Mouse (Mus musculus) right cerebral cortex, postnatal 4 days (tissue): ENCODE measurements around the gene Fst.
A peak's percentile ranks its signal among the peaks of the same experiment; 100 is the strongest.

Experiments used
- DNase-seq: peaks from one replicate; pipeline ENCODE4 v3.0.0-alpha.2; 2022

Gene Fst

GRCm38 (mm10) chr13:114458886-114459700 is at the start of gene Fst:
Gene Fst, minus strand, starts transcription at chr13:114458951.
- peak; percentile 39 for DNase-seq

DNA sequence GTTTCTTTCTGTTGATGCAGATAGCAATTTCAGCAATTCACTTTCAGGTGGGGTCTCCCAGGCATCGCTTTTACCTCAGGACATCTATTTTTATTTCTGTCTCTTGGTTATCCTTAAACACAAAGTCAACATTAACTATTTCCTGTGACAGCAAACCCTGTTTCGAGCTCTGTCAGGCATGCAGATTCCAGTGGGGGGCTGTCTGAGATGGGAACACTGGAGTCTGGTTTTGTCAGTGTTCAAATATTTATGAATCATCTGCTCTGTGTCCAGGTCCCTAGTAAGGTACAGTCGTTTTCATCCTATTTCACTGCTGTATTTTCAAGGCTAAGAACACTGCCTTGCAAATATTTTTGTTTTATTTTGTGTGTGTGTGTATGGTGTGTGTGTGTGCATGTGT is 35.1 kb upstream of the Fst start:
- no peak for DNase-seq

DNA sequence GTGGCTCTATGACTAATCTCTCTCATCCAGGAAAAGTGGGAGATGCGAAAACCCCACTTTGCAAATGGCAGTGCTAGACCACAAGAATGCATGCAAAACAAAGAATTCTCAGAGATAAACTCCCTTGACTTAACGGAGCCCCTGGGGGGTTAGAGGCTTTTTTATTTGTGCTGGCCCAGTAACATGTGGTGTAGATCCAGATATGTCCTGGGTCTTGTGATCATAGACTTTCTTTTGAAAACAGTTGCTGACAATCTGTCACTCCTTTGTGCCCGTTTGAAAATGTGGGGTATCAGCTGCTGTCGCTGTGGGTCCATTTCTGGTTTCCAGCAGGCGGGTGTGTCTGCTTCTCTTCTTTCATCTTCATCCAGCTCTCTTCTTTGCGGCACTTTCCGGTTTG is 29.4 kb upstream of the Fst start:
- DNase-seq: no peak

- DNase-seq: no peak
Measured at GRCm38 (mm10) chr13:114478329-114478728, 19.6 kb upstream of the Fst start.

DNA sequence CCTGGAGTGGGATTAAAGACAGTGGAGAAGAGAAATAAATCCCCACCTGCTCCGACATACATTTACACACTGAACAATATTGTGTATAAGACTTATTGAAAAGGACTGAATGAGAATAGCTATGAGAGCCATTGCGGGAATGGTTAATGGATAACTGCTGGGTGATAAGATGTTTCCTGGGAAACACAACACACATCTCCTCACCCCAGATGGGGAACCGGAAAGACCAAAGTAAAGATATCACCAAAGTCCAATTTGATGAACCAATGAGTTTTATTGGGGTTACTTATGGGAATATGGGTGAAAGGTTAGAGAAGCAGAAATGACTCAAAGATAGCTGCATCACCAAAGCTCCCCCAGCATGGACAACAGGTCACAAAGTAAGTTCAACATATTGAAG is 11.2 kb upstream of the Fst start:
- no peak for DNase-seq

DNA sequence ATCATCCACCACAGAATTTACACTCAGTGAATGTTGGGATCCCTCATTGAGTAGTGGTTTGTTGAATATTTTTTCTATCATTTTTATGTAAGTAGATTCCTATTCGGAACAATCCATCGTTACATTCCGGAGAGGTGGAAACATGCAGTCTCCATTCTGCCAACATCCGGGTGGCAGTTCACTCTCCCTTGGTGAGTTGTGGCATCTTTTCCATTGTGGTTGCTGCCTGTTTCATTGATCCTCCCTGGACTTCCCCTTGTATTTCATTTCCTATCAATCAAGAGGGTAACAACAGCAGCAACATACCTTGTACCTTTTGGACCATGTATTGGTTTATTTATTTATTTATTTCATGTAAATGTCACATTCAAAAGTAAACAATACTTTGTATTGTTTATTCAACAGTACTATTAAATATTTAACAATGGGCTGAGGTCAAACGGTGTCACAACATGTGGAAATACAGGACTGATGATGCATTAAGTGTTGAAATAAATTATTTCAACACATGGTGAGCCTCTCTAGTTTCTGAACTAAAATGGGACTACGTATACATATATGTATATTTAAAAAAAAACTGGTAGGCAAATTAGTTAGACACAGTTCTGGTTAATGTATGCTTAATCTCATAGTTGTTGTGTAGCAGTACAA is 7.6 kb upstream of the Fst start:
- DNase-seq: no peak

GRCm38 (mm10) chr13:114465387-114465786 is 6.6 kb upstream of the Fst start:
- DNase-seq: no peak

DNA sequence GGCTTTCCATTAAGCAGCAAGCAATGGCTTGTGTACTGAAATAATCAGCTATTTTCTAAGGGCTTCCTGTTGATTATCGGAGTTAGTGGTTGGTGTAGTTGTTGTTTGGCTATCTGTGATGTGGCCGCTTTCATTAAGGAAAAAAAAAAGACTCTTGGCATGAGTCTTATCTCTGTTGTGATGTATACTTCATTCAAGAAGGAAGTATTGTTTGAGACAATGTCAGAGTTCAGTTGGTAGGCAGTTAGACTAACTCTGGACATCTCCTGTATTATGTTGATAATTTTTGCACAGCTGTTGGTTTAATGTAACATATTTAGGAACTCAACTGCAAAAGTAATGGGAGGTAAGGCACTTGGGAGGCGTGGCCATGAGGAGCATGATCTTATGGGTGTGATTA is 6.1 kb upstream of the Fst start:
- no peak for DNase-seq

DNA sequence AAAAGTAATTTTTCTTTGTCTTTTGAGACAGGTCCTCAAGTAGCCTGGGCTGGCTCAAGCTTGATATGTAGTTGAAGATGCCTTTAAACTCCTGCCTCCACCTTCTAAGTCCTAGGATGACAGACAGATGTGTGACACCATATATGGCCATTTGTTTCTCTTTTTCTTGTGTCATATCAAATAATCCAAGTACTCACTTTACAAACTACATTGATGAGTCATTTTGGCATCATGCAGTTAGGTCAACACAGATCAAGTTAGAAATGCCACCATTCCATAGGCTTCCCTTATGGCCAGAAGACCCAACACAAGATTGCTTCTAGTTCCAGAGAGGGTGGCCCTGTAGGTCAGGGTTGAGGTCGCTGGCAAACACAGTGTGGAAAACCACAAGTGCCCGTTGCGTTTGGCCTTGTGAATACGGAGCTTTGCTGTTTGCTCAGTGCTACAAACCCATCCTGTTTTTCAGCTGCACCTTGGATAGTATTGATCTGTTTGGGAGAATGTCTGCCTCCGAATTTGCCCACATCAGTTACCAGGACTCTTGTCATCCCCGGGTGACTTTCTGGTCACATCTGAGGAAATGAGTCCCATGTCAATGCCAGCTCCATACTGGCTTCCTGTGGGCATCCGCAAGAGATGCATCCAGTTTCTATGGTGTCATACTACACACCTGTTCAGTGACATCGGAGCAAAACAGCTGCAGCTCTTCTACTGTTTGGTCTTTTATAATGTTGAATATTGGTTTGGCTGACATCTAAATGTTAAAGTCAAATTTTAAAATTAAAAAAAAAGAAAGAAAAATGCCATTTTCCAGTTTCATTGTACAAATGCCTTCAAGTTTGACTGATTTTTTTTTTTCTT is 4.0 kb upstream of the Fst start:
- no peak for DNase-seq

- no peak for DNase-seq
Measured at GRCm38 (mm10) chr13:114460306-114460892, 1.6 kb upstream of the Fst start.

DNA sequence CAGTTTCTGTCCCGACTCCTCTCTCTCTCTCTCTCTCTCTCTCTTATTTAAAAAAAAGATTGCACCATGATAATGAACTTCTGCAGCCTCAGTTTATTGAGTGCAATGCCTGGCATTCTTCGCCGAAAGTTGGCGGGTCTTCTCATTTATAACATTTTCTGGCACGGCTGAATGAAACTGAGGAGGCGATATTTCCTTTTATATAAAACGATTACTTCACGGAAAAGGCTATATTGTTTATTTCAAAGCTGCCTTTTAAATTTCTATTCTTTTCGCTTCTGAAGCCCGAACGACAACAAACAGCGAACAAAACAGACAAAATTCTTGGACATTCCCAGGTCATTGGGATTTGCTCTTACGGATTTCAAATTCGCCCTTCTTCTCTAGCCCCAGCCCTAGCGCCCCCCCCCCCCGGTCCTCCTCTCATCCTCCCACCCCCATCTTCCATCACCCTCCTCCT is 980 bp upstream of the Fst start:
- DNase-seq: no peak

- peak; percentile 42 for DNase-seq
Measured at GRCm38 (mm10) chr13:114458291-114458885, 363 bp downstream of the Fst start.

- DNase-seq: no peak
Measured at GRCm38 (mm10) chr13:114457567-114458120, 1.1 kb downstream of the Fst start.

- DNase-seq: no peak
Measured at GRCm38 (mm10) chr13:114456766-114457566, 1.8 kb downstream of the Fst start.

DNA sequence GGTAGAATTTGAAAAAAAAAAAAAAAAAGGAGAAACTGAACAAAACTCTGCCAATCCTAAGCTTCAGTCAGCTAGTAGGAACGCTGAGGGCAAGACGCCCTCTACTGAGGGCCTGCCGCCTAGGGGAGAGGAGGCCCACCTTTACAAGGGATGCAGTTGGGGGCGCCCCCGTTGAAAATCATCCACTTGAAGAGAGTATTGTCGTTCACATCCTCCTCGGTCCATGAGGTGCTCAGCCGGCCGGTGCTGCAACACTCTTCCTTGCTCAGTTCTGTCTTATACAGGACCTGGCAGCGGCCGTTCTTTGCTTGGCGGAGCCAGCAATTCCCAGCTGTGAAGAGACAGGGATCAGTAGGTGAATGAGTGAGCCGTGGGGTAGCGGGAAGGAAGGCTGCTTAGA is 2.5 kb downstream of the Fst start:
- DNase-seq: peak; percentile 16

- DNase-seq: no peak
Measured at GRCm38 (mm10) chr13:114455788-114456187, 3.0 kb downstream of the Fst start.

GRCm38 (mm10) chr13:114447213-114447612 is 11.5 kb downstream of the Fst start:
- DNase-seq: no peak

DNA sequence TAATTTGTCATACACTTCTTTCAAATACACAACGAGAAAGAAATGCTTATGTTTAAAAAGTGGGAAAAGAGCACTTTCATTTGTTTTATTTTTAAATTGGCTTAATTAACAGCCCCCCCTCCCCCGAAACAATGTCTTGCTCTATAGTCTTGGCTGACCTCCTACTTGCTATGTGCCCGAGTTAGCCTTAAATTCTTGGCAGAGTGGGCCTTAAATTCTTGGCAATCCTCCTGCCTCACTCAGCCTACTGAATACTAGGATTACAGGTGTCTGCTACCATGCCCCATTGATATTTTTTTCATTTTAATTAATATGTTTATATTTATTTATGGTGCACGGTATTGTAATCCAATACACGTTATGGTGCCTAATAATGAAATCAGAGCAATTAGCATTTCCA is 26.3 kb downstream of the Fst start:
- DNase-seq: no peak

DNA sequence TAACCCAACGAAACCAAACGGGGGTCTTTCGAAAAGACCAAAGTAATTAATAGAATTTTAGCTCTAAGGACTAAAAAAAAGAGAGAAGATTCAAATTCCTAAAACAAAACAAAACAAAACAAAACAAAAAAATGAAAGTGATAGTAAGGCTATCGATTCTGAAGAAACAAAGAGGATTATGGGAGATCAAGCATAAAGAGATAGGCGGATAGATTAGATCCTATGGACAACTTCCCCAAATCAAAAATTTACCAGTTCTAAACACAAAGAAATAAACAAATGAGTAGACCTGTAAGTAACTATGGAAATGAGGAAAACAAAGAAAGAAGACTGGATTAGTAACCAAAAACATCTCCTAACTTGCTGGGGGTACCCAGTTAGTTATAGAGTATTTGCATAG is 33.5 kb downstream of the Fst start:
- DNase-seq: no peak

DNA sequence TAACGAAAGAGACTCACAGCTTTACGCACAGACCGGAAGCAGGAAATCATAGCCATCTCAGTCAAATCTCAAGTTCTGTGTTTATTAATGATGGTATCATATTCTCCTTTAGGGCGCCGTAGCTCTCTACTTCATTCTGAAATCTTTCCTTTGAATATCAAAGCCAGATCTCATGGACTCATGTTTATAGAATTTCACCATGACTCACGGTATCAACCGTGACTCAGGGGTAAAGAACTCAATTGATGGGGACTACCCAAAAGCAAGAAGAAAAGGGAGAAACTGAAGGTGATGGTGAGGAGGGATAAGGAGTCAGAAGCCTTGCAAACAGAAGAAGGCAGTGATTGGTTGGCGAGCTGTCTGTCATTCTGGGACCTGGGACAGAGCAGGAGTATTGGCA is 38.5 kb downstream of the Fst start:
- no peak for DNase-seq

DNA sequence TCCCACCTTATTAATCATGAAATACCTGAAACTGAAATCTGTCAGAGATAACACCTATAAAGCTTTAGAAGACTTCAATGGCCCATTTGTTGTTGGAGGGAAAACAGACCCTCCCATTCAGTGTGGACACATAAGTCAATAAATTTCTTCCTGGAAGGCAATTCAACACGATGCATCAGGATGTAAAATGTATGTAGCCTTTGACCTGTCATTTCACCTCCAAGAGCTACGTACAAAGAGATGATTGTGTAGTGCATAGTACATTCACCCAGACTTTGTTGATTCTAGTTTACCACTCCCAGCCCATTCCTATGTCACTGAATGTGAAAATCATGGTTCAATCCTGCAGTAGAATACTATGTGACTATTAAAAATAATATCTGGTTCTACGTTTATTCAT is 39.4 kb downstream of the Fst start:
- no peak for DNase-seq

- DNase-seq: no peak
Measured at GRCm38 (mm10) chr13:114412326-114412725, 46.4 kb downstream of the Fst start.
